Mouse (Mus musculus) lung, postnatal 0 days (tissue): ENCODE measurements at regions not wholly inside any gene's neighbourhood (a gene's known extent, or its start where the extent isn't known, plus 50 kb on each side); places are given as distances from the start of the nearest gene placed in this dataset.

Experiments used
- ATAC-seq: fragments of 200-750 bp; cut with Nextera tagmentation; 2 replicates; pipeline ENCODE4 v1.8.0; 2017; ENCODE audit warnings: moderate library complexity
- DNase-seq: peaks from one replicate; pipeline ENCODE4 v3.0.0-alpha.2; 2016; ENCODE audit warnings: low spot score
- H3K27ac ChIP-seq: fragments of 300-500 bp; sonication (generic); 2 replicates; pipeline ENCODE4 v1.5.1; 2014; ENCODE audit warnings: antibody characterized with exemption, mild to moderate bottlenecking, low read length, mixed read lengths
- H3K27me3 ChIP-seq: fragments of 300-500 bp; sonication (generic); replicated peaks from 2 replicates; pipeline ENCODE4 v1.6.1; 2014; ENCODE audit warnings: low read length, mixed read lengths; ENCODE audit not compliant: insufficient read depth
- H3K36me3 ChIP-seq: fragments of 300-500 bp; sonication (generic); 2 replicates; pipeline ENCODE4 v1.6.1; 2014; ENCODE audit warnings: low read length, mixed read lengths; ENCODE audit not compliant: insufficient read depth
- H3K4me1 ChIP-seq: fragments of 300-500 bp; sonication (generic); 2 replicates; pipeline ENCODE4 v1.6.1; 2014; ENCODE audit warnings: antibody characterized with exemption, low read depth, low read length, mixed read lengths; ENCODE audit not compliant: insufficient read depth
- H3K4me2 ChIP-seq: fragments of 300-500 bp; sonication (generic); replicated peaks from 2 replicates; pipeline ENCODE4 v1.6.1; 2014; ENCODE audit warnings: low read depth, mild to moderate bottlenecking, low read length, moderate library complexity, mixed read lengths
- H3K4me3 ChIP-seq: fragments of 300-500 bp; sonication (generic); 2 replicates; pipeline ENCODE4 v1.5.1; 2014; ENCODE audit warnings: low read depth, low read length
- H3K9ac ChIP-seq: fragments of 300-500 bp; sonication (generic); replicated peaks from 2 replicates; pipeline ENCODE4 v1.6.1; 2014; ENCODE audit warnings: low read depth, mild to moderate bottlenecking
- H3K9me3 ChIP-seq: fragments of 300-500 bp; sonication (generic); 2 replicates; pipeline ENCODE4 v1.6.1; 2016; ENCODE audit warnings: low read length, mixed read lengths
- CTCF ChIP-seq: IDR thresholded peaks from 2 replicates; pipeline ENCODE4 v1.5.1; 2016; ENCODE audit warnings: antibody characterized with exemption, mild to moderate bottlenecking
- EP300 ChIP-seq: IDR thresholded peaks from 2 replicates; pipeline ENCODE4 v1.6.1; 2016; ENCODE audit warnings: antibody characterized with exemption, mild to moderate bottlenecking, control low read depth
- WGBS: fragments of 180-500 bp; shearing (Covaris S2); extraction: QIAGEN DNeasy Blood & Tissue Kit; methylation state at CpG from one replicate; pipeline ENCODE4 v1.1.7; 2014; 5-methylcytosine and 5-hydroxymethylcytosine counted together

DNA sequence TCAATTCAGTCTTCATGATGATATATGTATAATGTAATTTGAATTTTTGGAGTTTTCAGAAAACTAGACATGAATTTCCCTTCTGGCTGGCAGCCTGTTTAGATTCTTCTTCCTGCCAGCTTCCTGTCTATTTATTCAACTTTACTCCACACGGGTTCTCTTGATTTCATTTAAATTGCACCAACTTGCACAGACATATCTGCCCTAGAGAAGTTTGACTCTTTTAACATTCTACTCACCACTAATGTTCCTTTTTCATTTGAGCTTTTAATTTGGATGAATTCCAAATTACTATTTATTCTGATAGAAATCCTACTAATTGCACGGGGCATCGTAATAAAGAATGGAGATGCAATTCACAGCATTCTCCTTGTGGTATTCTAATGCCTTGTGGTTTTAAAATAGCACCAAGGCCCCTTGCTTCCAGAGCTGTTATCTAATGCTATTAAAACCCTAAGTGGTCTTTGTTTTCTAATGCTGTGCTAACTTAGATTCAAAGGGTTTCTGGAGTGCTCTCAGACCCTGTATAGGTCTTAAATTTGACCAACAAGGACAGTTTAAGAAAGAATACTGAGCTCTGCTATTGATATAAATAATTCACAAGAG, 96.7 kb upstream of the Itga4 start:
- no peaks in the 10 kb centered on the region for H3K36me3 ChIP-seq
- no peak overlapping the region for H3K4me2 ChIP-seq
- H3K4me1 ChIP-seq: no peaks in the 10 kb centered on the region
- DNase-seq (no peak), ATAC-seq (no peak)
- H3K9me3 ChIP-seq: no peaks in the 10 kb centered on the region
- H3K27ac ChIP-seq: no peak overlapping the region
- no peaks in the 10 kb centered on the region for H3K27me3 ChIP-seq
- H3K4me3 ChIP-seq: no peak overlapping the region
- 44% methylated on average over 3 of the region's 3 CpGs for WGBS
- TF ChIP-seq CTCF (no peak), EP300 (no peak)
- no peak overlapping the region for H3K9ac ChIP-seq

DNA sequence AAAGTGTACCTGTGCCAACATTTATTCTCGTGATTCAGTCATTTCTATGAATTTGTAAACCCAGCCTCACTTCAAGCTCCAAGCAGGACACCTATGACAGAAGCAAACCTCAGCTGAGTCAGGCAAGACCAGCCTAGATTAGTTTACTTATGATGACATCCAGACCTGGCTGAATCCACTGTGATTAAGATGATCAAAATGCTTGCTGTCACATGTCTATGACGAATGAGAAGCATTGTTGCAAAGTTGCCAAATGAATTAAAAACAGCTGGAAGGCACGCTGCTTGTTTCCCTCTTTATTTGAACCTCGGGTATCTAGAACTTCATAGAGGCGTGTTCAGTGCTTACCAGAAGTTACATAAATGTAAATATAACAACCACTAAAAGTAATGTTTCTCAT, 95.9 kb upstream of the Itga4 start:
- H3K27ac ChIP-seq: no peak overlapping the region
- no peak overlapping the region for H3K4me3 ChIP-seq
- ATAC-seq (no peak), DNase-seq (no peak)
- no peak overlapping the region for H3K9ac ChIP-seq
- no peak overlapping the region for H3K4me2 ChIP-seq
- TF ChIP-seq EP300 (no peak), CTCF (no peak)
- H3K9me3 ChIP-seq: no peaks in the 10 kb centered on the region
- H3K27me3 ChIP-seq: no peaks in the 10 kb centered on the region
- 63% methylated on average over 5 of the region's 5 CpGs for WGBS
- no peaks in the 10 kb centered on the region for H3K4me1 ChIP-seq
- no peaks in the 10 kb centered on the region for H3K36me3 ChIP-seq

DNA sequence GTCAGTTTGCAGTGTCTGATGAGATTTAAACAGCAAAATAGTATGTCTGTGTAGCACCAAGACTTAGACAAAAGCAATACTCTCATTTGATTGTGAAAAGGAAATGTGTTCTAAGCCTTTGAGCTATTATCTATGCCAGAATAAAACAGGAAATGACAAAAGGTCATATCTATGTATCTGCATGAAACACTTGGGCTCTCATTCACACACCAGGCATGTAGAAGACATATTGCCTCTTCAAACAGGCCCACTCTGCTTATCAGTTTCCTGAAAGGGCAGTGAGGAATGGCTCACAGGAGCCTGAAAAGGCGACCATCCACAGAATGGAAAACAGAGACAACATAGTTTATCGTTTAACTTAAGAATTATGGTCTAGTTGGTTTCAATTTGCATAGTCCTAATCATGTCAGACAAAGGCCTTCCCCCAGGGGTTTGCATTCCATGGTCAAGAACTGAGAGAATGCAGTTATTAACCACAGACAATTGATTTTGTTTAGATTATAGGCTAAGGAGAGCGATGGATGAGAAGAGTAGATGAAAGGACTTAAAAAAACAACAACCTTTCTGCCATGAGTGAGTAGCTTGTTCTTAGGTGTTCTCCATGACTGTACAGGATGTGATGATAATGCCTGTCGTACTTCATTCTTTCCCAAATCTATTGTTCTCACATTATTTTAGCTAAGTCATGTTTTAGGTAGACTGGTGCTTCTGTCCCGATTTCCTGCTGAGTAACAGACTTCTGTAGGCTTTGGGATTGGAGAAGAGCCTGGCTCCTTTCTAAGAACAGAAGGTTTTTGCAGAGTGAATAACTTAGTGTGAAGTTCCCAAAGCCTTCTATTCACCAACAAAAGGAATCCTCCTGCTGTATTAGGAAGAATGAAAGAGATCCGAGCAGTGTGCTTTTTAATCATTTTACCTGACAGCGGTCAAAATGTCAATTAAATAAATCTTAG, 82.0 kb upstream of the Itga4 start:
- no peak overlapping the region for H3K9ac ChIP-seq
- H3K4me3 ChIP-seq: no peak overlapping the region
- no peak overlapping the region for H3K27ac ChIP-seq
- no peaks in the 10 kb centered on the region for H3K36me3 ChIP-seq
- no peaks in the 10 kb centered on the region for H3K27me3 ChIP-seq
- no peaks in the 10 kb centered on the region for H3K9me3 ChIP-seq
- 61% methylated on average over 7 of the region's 7 CpGs for WGBS
- DNase-seq (no peak), ATAC-seq (no peak)
- no peaks in the 10 kb centered on the region for H3K4me1 ChIP-seq
- TF ChIP-seq EP300 (no peak), CTCF (no peak)
- no peak overlapping the region for H3K4me2 ChIP-seq

DNA sequence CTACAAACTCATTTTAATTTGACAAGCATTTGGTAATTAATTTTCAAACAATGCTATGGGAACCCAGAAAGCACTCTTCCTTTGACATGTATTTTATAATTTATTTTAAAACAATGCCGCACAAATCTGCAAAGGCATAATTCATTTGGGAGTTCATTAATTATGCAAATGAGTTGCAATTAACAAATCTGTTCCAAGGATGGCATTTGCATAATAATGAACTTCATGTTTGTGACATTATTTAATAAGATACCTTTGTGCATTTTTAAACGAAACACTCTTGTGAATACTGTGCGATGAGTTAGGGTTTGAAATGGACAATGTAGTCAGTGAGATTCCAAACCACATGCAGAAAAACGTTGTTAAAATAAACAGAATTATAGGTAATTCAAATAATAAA, 80.9 kb upstream of the Itga4 start:
- 92% methylated on average over 4 of the region's 4 CpGs for WGBS
- Histone ChIP-seq H3K4me1 (no peaks in the 10 kb centered on the region), H3K27ac (no peak overlapping the region), H3K4me3 (no peak overlapping the region), H3K9me3 (no peaks in the 10 kb centered on the region), H3K9ac (no peak overlapping the region), H3K4me2 (no peak overlapping the region), H3K27me3 (no peaks in the 10 kb centered on the region), H3K36me3 (no peaks in the 10 kb centered on the region)
- ATAC-seq (no peak), DNase-seq (no peak)
- no peak for TF ChIP-seq CTCF
- no peak for TF ChIP-seq EP300

DNA sequence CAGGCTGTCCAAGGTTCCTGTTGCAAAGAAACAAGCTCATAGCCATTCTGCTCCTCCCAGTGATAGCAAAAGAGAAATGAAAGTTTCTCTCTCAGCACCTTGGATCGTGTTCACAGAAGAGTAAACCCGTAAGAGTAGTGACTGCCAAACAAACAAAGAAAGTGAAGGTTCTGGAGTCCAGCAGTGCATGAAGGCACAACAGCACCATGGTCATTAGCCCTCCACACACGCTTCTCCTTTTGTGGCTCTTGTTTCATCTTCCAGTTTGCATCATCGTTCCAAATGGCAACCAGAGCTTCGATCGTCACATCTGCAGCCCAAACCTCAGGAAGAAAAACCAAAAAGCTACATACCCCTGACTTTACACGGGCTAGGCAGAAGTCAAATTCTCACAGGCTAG, 74.4 kb upstream of the Itga4 start:
- H3K27me3 ChIP-seq: no peaks in the 10 kb centered on the region
- H3K4me2 ChIP-seq: no peak overlapping the region
- DNase-seq (peak; percentile 8), ATAC-seq (no peak)
- H3K9me3 ChIP-seq: no peaks in the 10 kb centered on the region
- H3K27ac ChIP-seq: no peak overlapping the region
- no peak overlapping the region for H3K9ac ChIP-seq
- TF ChIP-seq CTCF: no peak
- TF ChIP-seq EP300: no peak
- WGBS: 71% methylated on average over 7 of the region's 7 CpGs
- H3K4me3 ChIP-seq: no peak overlapping the region
- H3K36me3 ChIP-seq: no peaks in the 10 kb centered on the region
- no peaks in the 10 kb centered on the region for H3K4me1 ChIP-seq

DNA sequence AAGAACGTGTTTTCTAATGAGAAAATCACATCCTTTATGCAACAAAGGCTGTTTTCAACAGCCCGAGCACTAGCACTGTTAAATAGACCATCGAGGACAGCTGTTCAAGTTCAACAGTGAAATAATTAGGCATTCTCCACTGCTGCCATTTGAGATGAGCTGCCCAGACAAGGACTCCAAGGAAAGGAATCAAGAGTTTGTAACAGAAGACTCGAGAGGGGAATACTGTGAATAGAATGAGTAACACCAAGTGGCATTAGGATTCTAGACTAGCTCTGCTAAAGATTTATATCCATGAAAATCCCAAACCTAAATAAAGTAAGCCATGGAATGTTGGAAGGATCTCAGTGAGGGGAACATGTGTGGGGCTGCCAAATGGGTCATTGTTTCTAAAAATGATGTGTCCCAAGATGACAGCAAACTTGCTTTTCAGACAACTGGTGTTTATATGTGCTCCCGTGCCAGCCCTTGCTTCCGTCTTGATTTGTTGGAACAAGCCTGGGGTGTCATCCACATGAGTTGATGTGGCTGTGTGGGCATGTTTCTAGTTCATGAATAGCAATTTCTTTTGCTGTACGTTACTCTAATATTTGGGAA, 72.1 kb upstream of the Itga4 start:
- DNase-seq (peak; percentile 19), ATAC-seq (no peak)
- TF ChIP-seq CTCF (no peak), EP300 (no peak)
- H3K4me3 ChIP-seq: no peak overlapping the region
- no peak overlapping the region for H3K9ac ChIP-seq
- H3K36me3 ChIP-seq: no peaks in the 10 kb centered on the region
- no peak overlapping the region for H3K27ac ChIP-seq
- 63% methylated on average over 7 of the region's 7 CpGs for WGBS
- no peaks in the 10 kb centered on the region for H3K27me3 ChIP-seq
- H3K4me2 ChIP-seq: no peak overlapping the region
- no peaks in the 10 kb centered on the region for H3K4me1 ChIP-seq
- no peaks in the 10 kb centered on the region for H3K9me3 ChIP-seq
